Mouse (Mus musculus) liver, embryonic 14.5 days (tissue): ENCODE results near the gene Gm11541. TPM values are rescaled to one million over a fixed set of nuclear protein-coding genes. Genes with fewer than 3 reads are reported as not detected.

ENCODE experiments used
- ATAC-seq: fragments of 200-750 bp; cut with Nextera tagmentation; 2 replicates; pipeline ENCODE4 v1.8.0; 2017; ENCODE audit warnings: moderate number of reproducible peaks, mild to moderate bottlenecking, moderate library complexity; ENCODE audit not compliant: insufficient read depth
- DNase-seq, 3 experiments: peaks; one replicate each; pipeline ENCODE4 v3.0.0-alpha.2; 2012 to 2013; ENCODE audit warnings: low read depth in 3 of 3, low spot score in 3 of 3
- H3K27ac ChIP-seq: fragments of 300-500 bp; sonication (generic); 2 replicates; pipeline ENCODE4 v1.5.1; 2014; ENCODE audit warnings: moderate library complexity, mild to moderate bottlenecking, control low read depth, inconsistent platforms
- H3K27me3 ChIP-seq: fragments of 300-500 bp; sonication (generic); 2 replicates; pipeline ENCODE4 v1.6.1; 2014; ENCODE audit warnings: mild to moderate bottlenecking, low read length, moderate library complexity; ENCODE audit not compliant: control insufficient read depth, insufficient read depth
- H3K36me3 ChIP-seq: fragments of 300-500 bp; sonication (generic); replicated peaks from 2 replicates; pipeline ENCODE4 v1.6.1; 2014; ENCODE audit warnings: low read depth; ENCODE audit not compliant: control insufficient read depth, insufficient read depth
- H3K4me1 ChIP-seq, 2 experiments: fragments of 200-500 bp in 1 of 2; fragments of 300-500 bp in 1 of 2; sonication (generic) in 1 of 2; replicated peaks; 2 replicates each; pipeline ENCODE4 v1.6.1; 2012 to 2014; ENCODE audit warnings: antibody characterized with exemption in 1 of 2, inconsistent platforms in 1 of 2, low read length in 1 of 2; ENCODE audit not compliant: control insufficient read depth in 2 of 2, insufficient read depth in 2 of 2
- H3K4me2 ChIP-seq: fragments of 300-500 bp; sonication (generic); 2 replicates; pipeline ENCODE4 v1.6.1; 2014; ENCODE audit warnings: low read depth, mild to moderate bottlenecking, control low read depth, moderate library complexity
- H3K4me3 ChIP-seq, 2 experiments: fragments of 200-500 bp in 1 of 2; fragments of 300-500 bp in 1 of 2; sonication (generic) in 1 of 2; 2 replicates each; pipeline ENCODE4 v1.5.1; 2012 to 2014; ENCODE audit warnings: low read depth in 2 of 2, low read length in 2 of 2, mild to moderate bottlenecking in 2 of 2, control low read depth in 1 of 2, inconsistent platforms in 1 of 2, moderate library complexity in 1 of 2; ENCODE audit not compliant: insufficient read depth in 1 of 2
- H3K9ac ChIP-seq: fragments of 300-500 bp; sonication (generic); replicated peaks from 2 replicates; pipeline ENCODE4 v1.6.1; 2014; ENCODE audit warnings: mild to moderate bottlenecking, control low read depth, moderate library complexity
- H3K9me3 ChIP-seq: fragments of 300-500 bp; sonication (generic); 2 replicates; pipeline ENCODE4 v1.6.1; 2016; ENCODE audit warnings: low read length, mixed read lengths; ENCODE audit not compliant: control insufficient read depth
- CTCF ChIP-seq: IDR thresholded peaks from 2 replicates; pipeline ENCODE4 v1.5.1; 2016; ENCODE audit warnings: antibody characterized with exemption, low read depth, control low read depth
- EP300 ChIP-seq: IDR thresholded peaks from 2 replicates; pipeline ENCODE4 v1.6.1; 2016; ENCODE audit warnings: antibody characterized with exemption, low read depth
- WGBS: fragments of 180-500 bp; shearing (Covaris S2); extraction: QIAGEN DNeasy Blood & Tissue Kit; methylation state at CpG from one replicate; pipeline ENCODE4 v1.1.7; 2014; ENCODE audit not compliant: insufficient replicate concordance; 5-methylcytosine and 5-hydroxymethylcytosine counted together
- polyA plus RNA-seq, 2 experiments: library from polyadenylated mRNA; depleted of rRNA in 1 of 2; stranded (reverse) in 1 of 2; unstranded in 1 of 2; fragments of >200 nt; fragmentation: Nextera tagmentation in 1 of 2; extraction: Ambion mirVana in 1 of 2; gene quantifications; 2 replicates each; pipeline versions ENCODE4 v1.2.1 to v1.2.3; 2012 to 2014

Gm11541 gene
- polyA plus RNA-seq (2012; rRNA removed) (not detected in 2 replicates), polyA plus RNA-seq (2014; fragmentation: Nextera tagmentation; extraction: Ambion mirVana) (not detected in 2 replicates)

DNA sequence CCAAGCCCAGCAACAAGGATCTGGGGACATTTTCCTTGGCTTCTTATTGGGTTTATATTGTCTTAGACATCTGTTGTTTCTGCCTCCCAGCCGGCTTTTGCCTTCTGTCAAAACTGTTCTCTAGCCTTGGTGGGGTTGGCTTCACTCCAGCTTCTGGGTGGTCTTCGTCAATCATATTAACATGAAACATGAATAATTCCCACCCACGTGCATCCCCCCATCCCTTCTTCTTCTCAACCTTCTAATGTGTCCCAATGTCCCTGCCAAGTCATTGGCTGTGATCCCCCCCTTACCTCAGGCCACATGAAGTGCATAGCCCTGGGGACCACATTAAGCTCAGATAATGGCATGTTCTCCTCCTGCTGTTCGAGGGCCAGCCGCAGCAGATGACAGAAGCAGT lies at the start of gene Gm11541:
Gene Gm11541, minus strand, starts transcription at position 28 of the 400 bp plus-strand sequence.
- ATAC-seq (no peak), DNase-seq (no peak)
- H3K27ac ChIP-seq, result no peak within 1 kb of the TSS

DNA sequence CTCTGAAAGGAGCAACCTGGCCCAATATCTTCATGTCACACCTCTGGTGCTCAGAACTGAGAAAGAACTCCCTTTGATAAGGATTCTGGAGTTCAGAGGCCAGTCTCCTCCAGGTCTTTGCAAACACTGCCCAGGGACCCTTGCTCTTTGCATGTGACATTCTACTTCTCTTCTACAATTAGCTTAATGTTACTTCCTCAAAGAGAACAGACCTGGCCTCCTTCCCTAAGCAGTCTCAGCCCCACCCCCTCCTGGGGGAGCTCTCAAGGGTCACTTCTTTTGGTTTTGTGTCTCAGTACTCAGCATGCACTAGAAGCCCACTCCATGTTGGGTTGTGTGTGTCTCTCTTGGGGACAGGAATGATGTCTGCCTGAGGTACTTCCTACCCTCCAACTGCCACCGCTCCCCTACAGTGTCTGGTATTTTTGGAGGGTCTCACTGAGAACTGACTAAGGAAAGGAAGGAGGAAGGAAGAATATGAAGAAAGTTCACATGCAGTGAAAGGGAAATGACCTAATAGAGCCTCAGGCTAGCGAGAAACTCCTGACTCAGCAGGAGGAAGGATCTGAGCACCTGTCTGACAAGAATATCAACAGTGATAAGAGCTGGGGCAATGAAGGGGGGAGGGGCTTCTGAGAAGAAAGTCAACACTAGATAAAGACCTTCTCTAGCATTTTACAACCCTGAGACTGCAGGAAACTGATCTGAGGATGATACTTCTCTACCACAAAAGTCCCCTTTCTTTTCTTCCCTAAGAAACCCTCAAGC lies 48.8 kb upstream of the Gm11541 start:
- DNase-seq (no peak), ATAC-seq (no peak)
- Histone ChIP-seq H3K4me1 (no peaks in the 10 kb centered on the region), H3K4me2 (no peak overlapping the region), H3K27ac (no peak overlapping the region), H3K27me3 (no peaks in the 10 kb centered on the region), H3K9ac (no peak overlapping the region), H3K4me3 (no peak overlapping the region), H3K9me3 (no peaks in the 10 kb centered on the region), H3K36me3 (no peaks in the 10 kb centered on the region)
- TF ChIP-seq EP300 (no peak), CTCF (no peak)
- WGBS, result 7% methylated on average over 2 of the region's 2 CpGs

More for the DNA sequence above, at the start of gene Gm11541:
- Histone ChIP-seq H3K4me1 (no peaks in the 10 kb centered on the region), H3K27me3 (no peaks in the 10 kb centered on the region), H3K36me3 (no peaks in the 10 kb centered on the region), H3K4me3 (no peak within 1 kb of the TSS), H3K9ac (no peak within 1 kb of the TSS), H3K9me3 (no peaks in the 10 kb centered on the region), H3K4me2 (no peak within 1 kb of the TSS)
- WGBS, result 56% methylated on average over 5 of the region's 5 CpGs
- no peak for TF ChIP-seq EP300
- TF ChIP-seq CTCF, result no peak

DNA sequence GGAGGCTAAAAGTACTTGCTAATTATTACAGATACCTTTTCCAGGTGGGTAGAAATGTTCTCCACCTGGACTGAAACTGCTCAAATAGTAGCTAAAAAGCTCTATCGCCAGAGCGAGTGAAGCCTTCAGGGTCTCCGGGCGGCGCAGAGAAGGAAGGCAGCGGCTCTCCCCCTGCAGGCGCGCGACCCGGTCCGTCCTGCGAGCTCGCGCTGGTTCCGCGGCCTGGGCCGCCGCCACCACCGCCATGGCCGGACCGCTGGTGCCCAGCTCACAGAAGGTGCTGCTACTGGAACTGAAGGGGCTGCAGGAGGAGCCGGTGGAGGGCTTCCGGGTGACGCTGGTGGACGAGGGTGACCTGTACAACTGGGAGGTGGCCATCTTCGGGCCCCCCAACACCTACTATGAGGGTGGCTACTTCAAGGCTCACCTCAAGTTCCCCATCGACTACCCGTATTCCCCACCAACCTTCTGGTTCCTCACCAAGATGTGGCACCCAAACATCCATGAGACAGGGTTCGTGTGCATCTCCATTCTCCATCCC lies 37.5 kb upstream of the Gm11541 start, which contains the start of gene Cdc34b:
Gene Cdc34b, plus strand, starts transcription at position 51 of the 541 bp plus-strand sequence.
- Histone ChIP-seq H3K9ac (no peak within 1 kb of the TSS), H3K9me3 (no peaks in the 10 kb centered on the region), H3K4me3 (no peak within 1 kb of the TSS), H3K4me2 (no peak within 1 kb of the TSS), H3K27ac (no peak within 1 kb of the TSS), H3K4me1 (no peaks in the 10 kb centered on the region), H3K27me3 (no peaks in the 10 kb centered on the region), H3K36me3 (no peaks in the 10 kb centered on the region)
- TF ChIP-seq CTCF, result no peak
- TF ChIP-seq EP300, result no peak
- DNase-seq (no peak), ATAC-seq (no peak)
- 67% methylated on average over 25 of the region's 29 CpGs for whole genome bisulfite sequencing

DNA sequence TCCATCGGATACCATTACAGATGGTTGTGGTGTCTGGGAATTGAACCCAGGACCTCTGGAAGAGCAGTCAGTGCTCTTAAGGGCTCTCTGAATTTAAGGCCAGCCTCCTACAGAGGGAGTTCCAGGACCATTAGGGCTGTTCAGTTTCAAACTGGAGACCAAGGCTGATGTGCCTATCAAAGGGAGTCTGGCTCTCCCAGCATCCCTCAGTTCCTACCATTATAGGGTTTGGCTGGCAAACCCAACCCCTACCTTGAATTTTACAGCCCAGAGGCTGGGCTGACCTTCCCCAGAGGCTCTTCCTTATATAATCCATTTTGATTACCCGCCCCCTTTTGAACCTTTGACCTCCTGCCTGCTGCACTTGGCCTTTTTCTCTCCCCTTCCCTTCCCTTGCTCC lies 31.4 kb upstream of the Gm11541 start:
- Histone ChIP-seq H3K36me3 (no peaks in the 10 kb centered on the region), H3K4me1 (no peaks in the 10 kb centered on the region), H3K9me3 (no peaks in the 10 kb centered on the region), H3K4me3 (no peak overlapping the region), H3K9ac (no peak overlapping the region), H3K4me2 (no peak overlapping the region), H3K27me3 (no peaks in the 10 kb centered on the region), H3K27ac (no peak overlapping the region)
- 56% methylated on average over 2 of the region's 2 CpGs for WGBS
- TF ChIP-seq EP300 (no peak), CTCF (no peak)
- DNase-seq (no peak), ATAC-seq (no peak)

DNA sequence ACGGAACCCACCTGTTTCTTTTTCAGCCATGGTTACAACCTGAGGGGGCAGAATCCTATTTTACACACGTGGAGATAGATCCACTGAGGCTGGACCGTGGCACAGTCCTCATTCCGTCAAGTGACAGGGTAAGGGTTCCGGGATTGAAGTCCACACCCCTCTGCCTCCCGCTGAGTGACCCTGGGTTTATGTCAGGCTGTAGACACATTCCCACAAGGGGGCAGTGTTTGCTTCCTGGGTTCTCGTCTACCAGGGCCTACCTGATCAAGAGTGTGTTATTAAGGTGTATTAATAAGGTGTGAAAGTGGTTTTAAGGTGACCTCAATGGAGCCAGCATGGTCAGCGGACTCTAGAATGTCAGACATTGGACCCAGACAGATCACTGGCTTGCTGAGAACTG lies 28.5 kb upstream of the Gm11541 start:
- H3K9me3 ChIP-seq, result no peaks in the 10 kb centered on the region
- DNase-seq (peak in 1 of 3 experiments; percentile 4), ATAC-seq (no peak)
- no peak overlapping the region for H3K27ac ChIP-seq
- no peaks in the 10 kb centered on the region for H3K36me3 ChIP-seq
- H3K9ac ChIP-seq, result no peak overlapping the region
- H3K4me1 ChIP-seq, result no peaks in the 10 kb centered on the region
- TF ChIP-seq EP300, result no peak
- peak; percentile 64 for TF ChIP-seq CTCF
- no peak overlapping the region for H3K4me2 ChIP-seq
- H3K4me3 ChIP-seq, result no peak overlapping the region
- H3K27me3 ChIP-seq, result no peaks in the 10 kb centered on the region
- 34% methylated on average over 8 of the region's 8 CpGs for WGBS
